Mouse (Mus musculus) kidney, postnatal 4 days (tissue): ENCODE data around the gene Rab3c.

Experiments used
- DNase-seq, 2 experiments: peaks; one replicate each; pipeline ENCODE4 v3.0.0; 2021; ENCODE audit warnings: mixed read lengths in 2 of 2

Gene Rab3c

GRCm38 (mm10) chr13:110184963-110185685 lies 95.7 kb downstream of the Rab3c start:
- DNase-seq, result no peak

DNA sequence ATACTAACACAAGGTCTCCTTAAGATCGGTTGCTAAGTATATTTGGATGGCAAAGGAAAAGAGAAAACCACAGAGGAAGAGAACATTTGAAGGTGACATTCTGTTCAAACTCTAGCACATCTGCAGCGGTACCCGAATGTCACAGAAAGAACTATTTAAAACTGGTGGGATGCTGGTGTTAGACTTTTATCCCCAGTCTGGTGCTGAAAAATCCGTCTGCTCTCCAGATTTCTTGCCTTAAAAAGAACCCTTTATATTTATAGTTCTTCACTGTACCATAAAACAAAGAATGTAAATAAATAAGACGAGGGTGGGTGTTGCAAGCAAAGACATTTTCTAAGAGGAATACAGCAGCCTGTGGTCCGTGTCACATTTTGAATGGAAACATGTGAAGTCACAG lies 105.1 kb downstream of the Rab3c start:
- no peak for DNase-seq

DNA sequence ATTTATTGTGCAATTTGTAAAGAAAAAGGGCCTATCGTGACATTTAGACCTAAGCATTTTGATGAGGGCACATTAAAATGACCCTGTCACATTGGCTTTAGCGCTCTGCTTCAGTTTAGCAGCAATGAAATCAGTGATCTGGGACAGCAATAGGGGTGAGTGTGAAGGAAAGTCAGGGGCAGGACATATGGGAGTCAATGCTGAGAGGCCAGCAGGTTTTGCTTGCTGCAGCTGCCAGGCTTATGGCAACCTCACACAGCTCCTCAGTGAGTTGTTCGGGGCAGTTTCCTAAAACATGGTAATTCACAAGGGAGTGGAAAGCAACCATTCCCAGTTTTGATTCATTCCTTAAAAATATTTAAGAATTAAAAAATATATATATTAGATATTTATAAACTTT lies 111.1 kb downstream of the Rab3c start:
- DNase-seq, result no peak

GRCm38 (mm10) chr13:110169152-110169551 lies 111.6 kb downstream of the Rab3c start:
- no peak for DNase-seq

GRCm38 (mm10) chr13:110168570-110168969 lies 112.2 kb downstream of the Rab3c start:
- no peak for DNase-seq

DNA sequence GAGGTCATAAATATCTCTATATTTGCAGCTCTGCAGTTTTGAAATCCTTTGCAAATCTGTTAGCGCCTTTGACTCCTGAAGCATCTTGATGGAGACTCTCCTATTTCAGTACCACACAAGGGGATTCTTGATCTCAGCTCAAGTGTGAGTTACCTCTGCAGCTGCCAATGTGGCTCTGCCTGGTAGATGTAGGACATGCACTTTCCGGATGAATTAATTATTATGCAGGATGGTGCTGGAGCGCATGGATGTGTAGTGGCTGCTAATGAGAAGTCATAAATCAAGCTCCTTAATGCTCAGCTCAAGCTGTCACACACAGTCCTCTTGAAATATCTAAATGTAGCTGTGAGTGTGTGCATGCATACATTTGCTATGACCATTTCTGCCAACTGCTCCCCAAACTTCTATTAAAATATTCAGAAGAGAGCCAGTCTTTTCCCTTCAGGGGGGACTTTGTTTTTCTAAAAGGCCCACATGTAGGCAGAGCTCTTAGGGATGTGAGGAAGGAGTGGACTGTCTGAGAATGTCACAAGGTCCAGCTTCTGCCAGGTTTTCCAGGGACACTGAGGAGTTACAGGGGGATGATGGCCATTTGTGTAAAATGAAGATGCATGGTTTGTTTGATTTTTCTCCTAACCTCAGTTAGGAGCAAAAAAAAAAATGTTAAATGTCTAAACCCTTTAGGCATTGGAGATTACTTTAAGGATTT lies 114.0 kb downstream of the Rab3c start:
- DNase-seq, result no peak

GRCm38 (mm10) chr13:110159980-110160379 lies 120.8 kb downstream of the Rab3c start:
- DNase-seq, result no peak

- DNase-seq, result peak in 1 of 2 experiments; percentile 5
Observed at GRCm38 (mm10) chr13:110158588-110159519, 121.9 kb downstream of the Rab3c start.

DNA sequence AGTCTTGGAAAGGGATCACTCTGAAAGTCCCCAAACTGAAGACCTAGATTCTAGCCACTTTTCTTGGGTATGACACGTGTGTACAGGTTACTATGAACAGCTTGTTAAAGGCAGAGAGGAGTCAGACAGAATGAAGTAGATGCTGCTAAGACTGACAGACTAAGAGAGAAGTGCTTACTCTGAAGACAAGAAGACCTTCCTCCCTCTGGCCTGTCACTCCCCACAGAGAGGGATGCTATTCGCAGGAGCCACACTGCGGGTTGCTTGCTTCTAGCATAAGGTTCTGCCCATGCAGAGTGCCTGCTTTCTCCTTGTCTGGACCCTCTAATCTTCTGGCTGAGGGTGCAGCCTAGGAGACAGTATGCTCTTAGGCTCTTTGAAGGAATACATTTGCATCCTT lies 135.3 kb downstream of the Rab3c start:
- no peak for DNase-seq

GRCm38 (mm10) chr13:110145019-110145418 lies 135.8 kb downstream of the Rab3c start:
- DNase-seq, result no peak

- no peak for DNase-seq
Observed at GRCm38 (mm10) chr13:110139339-110139738, 141.5 kb downstream of the Rab3c start.

DNA sequence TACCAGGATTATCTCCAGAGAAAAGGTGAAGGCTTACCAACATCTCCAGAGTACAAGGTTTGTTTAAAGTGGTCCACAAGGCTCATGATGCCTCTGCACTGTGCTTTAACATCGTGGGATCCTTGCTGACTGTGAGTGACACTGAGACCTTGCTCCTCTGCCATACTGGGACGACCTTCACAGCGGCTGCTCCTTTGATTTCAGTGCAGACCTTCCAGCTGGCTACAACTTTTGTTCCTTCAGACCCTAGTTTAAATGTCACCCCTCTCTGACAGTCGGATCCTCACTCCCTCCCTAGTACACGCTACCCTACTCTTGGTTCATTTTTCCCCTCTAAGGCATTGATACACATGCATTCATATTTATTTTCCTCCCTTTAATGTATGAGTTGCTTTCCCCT lies 142.2 kb downstream of the Rab3c start:
- no peak for DNase-seq

DNA sequence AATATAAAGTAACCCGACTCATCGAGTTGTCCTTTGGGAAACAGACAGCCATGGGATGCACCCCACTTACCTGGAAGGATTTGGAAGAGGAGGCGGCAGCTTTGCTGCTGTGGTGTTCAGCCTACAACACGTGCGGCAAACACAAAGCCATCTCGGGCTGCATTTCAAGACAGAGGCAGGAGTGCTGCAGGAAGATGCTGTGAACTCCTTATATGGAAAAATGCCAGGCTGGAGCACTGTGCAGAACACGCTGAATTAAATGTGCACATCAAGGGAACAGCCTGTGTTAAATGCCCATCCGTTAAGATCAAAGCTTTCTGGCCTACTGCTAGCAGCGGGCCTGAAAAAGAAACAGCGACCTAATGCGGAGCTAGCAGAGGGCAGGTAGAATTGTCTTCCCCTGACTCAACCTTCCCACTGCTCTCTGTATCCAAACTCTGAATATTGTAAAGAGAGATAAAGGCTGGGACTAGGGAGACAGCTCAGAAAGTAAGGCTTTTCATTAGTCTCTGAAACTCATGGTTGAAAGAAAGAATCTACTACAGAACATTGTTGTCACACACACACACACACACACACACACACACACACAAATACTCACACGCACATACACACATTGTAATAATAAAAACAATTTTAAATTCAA lies 153.1 kb downstream of the Rab3c start:
- DNase-seq, result no peak

GRCm38 (mm10) chr13:110122825-110123224 lies 158.0 kb downstream of the Rab3c start:
- no peak for DNase-seq

DNA sequence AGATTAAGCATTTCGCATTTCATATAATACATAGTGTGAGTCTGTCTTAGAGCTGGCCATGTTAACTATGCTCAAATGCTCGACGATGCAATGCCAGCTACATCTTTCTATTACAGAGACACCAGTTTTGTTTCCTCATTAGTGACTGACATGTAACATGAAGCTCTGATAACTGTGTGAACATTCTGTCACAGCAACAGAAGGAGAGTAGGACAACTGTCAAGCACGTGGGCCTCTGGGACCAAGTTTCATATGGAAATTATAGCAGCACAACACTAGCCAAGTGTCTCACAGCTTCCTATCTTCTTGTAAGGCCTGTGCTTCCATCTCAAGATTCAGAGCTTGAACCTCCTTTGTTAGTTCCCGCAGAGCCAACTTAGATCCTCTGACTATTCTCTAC lies 163.9 kb downstream of the Rab3c start:
- no peak for DNase-seq

GRCm38 (mm10) chr13:110116316-110116715 lies 164.5 kb downstream of the Rab3c start:
- DNase-seq, result no peak

DNA sequence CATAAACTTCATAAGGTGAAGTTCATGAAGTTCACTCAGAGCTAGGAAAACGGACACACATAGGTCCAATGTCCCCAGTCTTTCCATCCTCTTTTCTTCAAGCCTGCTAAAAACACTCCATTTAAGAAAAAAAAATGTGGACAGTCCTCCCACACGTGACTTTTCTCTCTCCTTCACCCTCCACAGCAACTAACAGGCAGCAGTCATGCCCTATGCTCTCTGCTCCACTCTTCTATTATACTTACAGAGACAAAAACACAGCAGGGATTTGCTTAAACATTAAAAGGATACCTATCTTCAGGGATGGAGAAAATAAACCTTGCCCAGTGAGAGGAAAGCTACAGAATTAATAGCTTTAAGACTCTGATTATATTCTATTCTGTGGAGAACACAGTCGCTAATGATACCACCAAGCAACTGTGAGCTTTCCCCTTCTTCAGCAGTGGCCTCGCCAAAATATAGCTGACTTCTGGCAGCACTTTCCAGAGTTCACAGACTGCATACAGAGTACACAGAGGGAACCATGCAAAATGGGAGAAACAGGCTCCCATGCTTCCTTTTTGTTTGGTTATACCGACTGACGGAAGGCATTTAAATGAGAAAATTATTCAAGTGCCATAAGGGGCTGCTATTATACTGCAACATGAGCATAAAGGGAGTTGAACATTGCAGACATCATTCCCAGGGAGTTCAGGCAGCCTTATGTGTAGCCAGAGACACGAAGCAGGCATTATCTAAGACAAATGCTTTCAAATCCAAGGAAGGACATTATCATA lies 165.7 kb downstream of the Rab3c start:
- no peak for DNase-seq

GRCm38 (mm10) chr13:110113711-110114110 lies 167.1 kb downstream of the Rab3c start:
- no peak for DNase-seq

GRCm38 (mm10) chr13:110097424-110098050 lies 183.3 kb downstream of the Rab3c start:
- peak in 1 of 2 experiments; percentile 24 for DNase-seq

GRCm38 (mm10) chr13:110094998-110095397 lies 185.8 kb downstream of the Rab3c start:
- no peak for DNase-seq
